Mouse (Mus musculus): ENCODE measurements around the gene Gck.

DNA sequence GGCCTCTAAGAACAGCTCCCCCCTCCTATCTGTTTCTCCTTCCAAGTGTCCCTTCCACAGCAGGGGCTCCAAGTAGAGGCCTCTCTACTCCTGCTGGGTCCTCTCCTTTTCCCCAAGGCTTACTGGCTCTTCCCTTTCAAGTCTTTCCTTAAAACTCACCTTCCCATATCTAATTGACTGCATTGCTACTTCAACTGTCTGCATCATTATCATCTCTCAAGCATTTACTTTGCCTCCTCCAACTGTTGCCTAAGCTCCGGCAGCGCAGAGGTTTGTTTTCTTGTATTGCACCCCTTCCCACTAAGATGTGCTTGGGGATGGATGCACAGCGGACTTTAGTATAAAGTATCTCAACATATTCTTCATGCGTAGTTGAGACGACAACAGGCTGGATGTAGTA lies 72.5 kb downstream of the Gck start:
- TF ChIP-seq POLR2A (IDR thresholded peaks at IDR 0.05; ENCODE audit: borderline replicate concordance, extremely low read depth, insufficient read depth, insufficient read length, poor library complexity, severe bottlenecking) = no peak
- no peak for TF ChIP-seq CTCF (IDR thresholded peaks at IDR 0.05; ENCODE audit: borderline replicate concordance, extremely low read depth, insufficient read depth, insufficient read length)

Data from brain, embryonic 14.5 days (tissue).